In the genomic region with DNA sequence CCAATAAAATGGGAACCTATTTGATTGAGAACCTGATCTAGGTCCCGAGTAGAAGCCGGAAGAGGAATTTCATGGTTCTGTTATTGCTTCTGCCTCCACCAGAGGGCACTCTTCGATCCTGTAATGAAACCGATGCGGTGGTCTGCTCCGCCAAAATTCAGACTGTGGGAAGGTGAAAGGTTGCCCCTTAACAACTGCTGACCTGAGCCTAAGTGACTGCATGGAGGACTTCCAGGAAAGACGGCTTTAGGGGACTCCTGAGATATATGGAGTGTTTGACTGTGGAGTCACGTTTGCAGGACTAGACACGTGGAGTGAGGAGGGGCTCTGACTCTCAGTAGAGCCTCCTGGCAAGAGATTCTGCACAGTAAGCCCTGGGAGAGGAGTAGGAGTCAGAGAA, we compare ENCODE assay signal across 8 mouse cellular contexts.
DNase-seq lines count a peak whose midpoint lies in the region; ATAC-seq and TF ChIP-seq lines count a peak whose summit lies in the region.

No protein-coding gene starts in this region.

- H3K9me3 ChIP-seq in E14TG2a.4 (ENCODE audit: low read length), result no peaks in the 10 kb centered on the region
- no peaks in the 10 kb centered on the region for H3K9me3 ChIP-seq in heart, embryonic 10.5 days
- no peaks in the 10 kb centered on the region for H3K9me3 ChIP-seq in kidney, embryonic 15.5 days (replicated peaks)
- H3K9me3 ChIP-seq in lung, embryonic 14.5 days (ENCODE audit: low read depth, low read length), result no peaks in the 10 kb centered on the region

- no peaks in the 10 kb centered on the region for H3K36me3 ChIP-seq in E14TG2a.4 (ENCODE audit: insufficient read depth, low read length)
- H3K36me3 ChIP-seq in heart, embryonic 10.5 days, result no peaks in the 10 kb centered on the region
- H3K36me3 ChIP-seq in kidney, embryonic 15.5 days, result no peaks in the 10 kb centered on the region
- H3K36me3 ChIP-seq in lung, embryonic 14.5 days (ENCODE audit: insufficient read depth), result no peaks in the 10 kb centered on the region

- peak; percentile 69 for TF ChIP-seq CTCF in E14TG2a.4 (conservative IDR thresholded peaks at IDR 0.05; ENCODE audit: low read length)
- peak; percentile 77 for TF ChIP-seq CTCF in lung, embryonic 14.5 days (IDR thresholded peaks at IDR 0.05; ENCODE audit: low read depth)

- peak; percentile 84 for ATAC-seq in common myeloid progenitor, adult 5-6 weeks (replicated peaks; ENCODE audit: low read depth, poor library complexity, severe bottlenecking)
- ATAC-seq in kidney, embryonic 15.5 days (replicated peaks; ENCODE audit: low FRiP score), result no peak
- ATAC-seq in lung, embryonic 14.5 days (ENCODE audit: insufficient read depth), result peak; percentile 74; the same call in 1 of the 2 replicates
- ATAC-seq in erythroblast, adult 5-6 weeks (replicated peaks; ENCODE audit: low FRiP score, poor library complexity, severe bottlenecking), result no peak

- peak; percentile 60 for DNase-seq in R1 (ENCODE audit: low read depth, low spot score)
- DNase-seq in heart, embryonic 10.5 days (ENCODE audit: low spot score), result no peak
- peak; percentile 78 for DNase-seq in lung, embryonic 14.5 days
- peak; percentile 27 for DNase-seq in ovary, postnatal 36 days (ENCODE audit: low spot score)

- peaks cover 5% of the 10 kb centered on the region for H3K27me3 ChIP-seq in E14TG2a.4 (ENCODE audit: insufficient read depth, low read length)
- H3K27me3 ChIP-seq in heart, embryonic 10.5 days (ENCODE audit: insufficient read depth, poor library complexity, severe bottlenecking), result no peaks in the 10 kb centered on the region; the same call in 1 of the 2 replicates
- H3K27me3 ChIP-seq in kidney, embryonic 15.5 days, result no peaks in the 10 kb centered on the region
- H3K27me3 ChIP-seq in lung, embryonic 14.5 days (ENCODE audit: insufficient read depth, low read length), result no peaks in the 10 kb centered on the region

- H3K27ac ChIP-seq in heart, embryonic 10.5 days, result no peak overlapping the region
- no peak overlapping the region for H3K27ac ChIP-seq in kidney, embryonic 15.5 days
- no peak overlapping the region for H3K27ac ChIP-seq in lung, embryonic 14.5 days (ENCODE audit: low read depth)

- H3K4me2 ChIP-seq in kidney, embryonic 15.5 days, result peak overlapping the region; percentile 57
- peak overlapping the region; percentile 56 for H3K4me2 ChIP-seq in lung, embryonic 14.5 days

- H3K9ac ChIP-seq in kidney, embryonic 15.5 days, result no peak overlapping the region
- no peak overlapping the region for H3K9ac ChIP-seq in lung, embryonic 14.5 days

- WGBS in heart, embryonic 10.5 days, result 10% methylated on average over 9 of the region's 9 CpGs
- WGBS in kidney, embryonic 15.5 days, result 6% methylated on average over 9 of the region's 9 CpGs
- WGBS in lung, embryonic 14.5 days, result 6% methylated on average over 9 of the region's 9 CpGs

- H3K4me1 ChIP-seq in E14TG2a.4 (replicated peaks; ENCODE audit: low read depth, low read length), result peaks cover 5% of the 10 kb centered on the region; the same call in 1 of the 2 replicates
- H3K4me1 ChIP-seq in heart, embryonic 10.5 days, result no peaks in the 10 kb centered on the region; the same call in 1 of the 2 replicates
- peaks cover 11% of the 10 kb centered on the region for H3K4me1 ChIP-seq in kidney, embryonic 15.5 days
- H3K4me1 ChIP-seq in lung, embryonic 14.5 days (ENCODE audit: insufficient read depth), result no peaks in the 10 kb centered on the region

- H3K4me3 ChIP-seq in E14TG2a.4 (replicated peaks; ENCODE audit: low read length), result no peak overlapping the region
- H3K4me3 ChIP-seq in heart, embryonic 10.5 days, result peak overlapping the region; percentile 29; the same call in 1 of the 2 replicates
- 0 out of 2 replicates have a peak overlapping the region, but pooled peaks have one; percentile 20 for H3K4me3 ChIP-seq in kidney, embryonic 15.5 days (replicated peaks)
- no peak overlapping the region for H3K4me3 ChIP-seq in lung, embryonic 14.5 days (ENCODE audit: low read depth, low read length)

Comparison
In these comparisons a context has a peak if more than half of its experiments do, and no peak if none do; other contexts are left out.
1. H3K4me3 ChIP-seq: peak in heart, embryonic 10.5 days (single experiment) and kidney, embryonic 15.5 days (single experiment); none in E14TG2a.4 (single experiment) and lung, embryonic 14.5 days (single experiment).
2. ATAC-seq: peak in common myeloid progenitor, adult 5-6 weeks (single experiment) and lung, embryonic 14.5 days (single experiment); none in kidney, embryonic 15.5 days (single experiment) and erythroblast, adult 5-6 weeks (single experiment).